Mouse (Mus musculus) forebrain, embryonic 10.5 days (tissue): ENCODE measurements around the gene Efna5. TPM values are rescaled to one million over a fixed set of nuclear protein-coding genes. Genes with fewer than 3 reads are reported as not detected.

Experiments used
- DNase-seq: peaks from one replicate; pipeline ENCODE4 v3.0.0-alpha.2; 2017; ENCODE audit warnings: low spot score; ENCODE audit errors: extremely low spot score
- H3K27ac ChIP-seq: fragments of 300-500 bp; sonication (generic); 2 replicates; pipeline ENCODE4 v1.5.1; 2016; ENCODE audit warnings: mild to moderate bottlenecking
- H3K27me3 ChIP-seq: fragments of 300-500 bp; sonication (generic); 2 replicates; pipeline ENCODE4 v1.6.1; 2016; ENCODE audit warnings: mild to moderate bottlenecking; ENCODE audit not compliant: poor library complexity, severe bottlenecking
- H3K36me3 ChIP-seq: fragments of 300-500 bp; sonication (generic); replicated peaks from 2 replicates; pipeline ENCODE4 v1.6.1; 2016; ENCODE audit warnings: mild to moderate bottlenecking, moderate library complexity
- H3K4me1 ChIP-seq: fragments of 300-500 bp; sonication (generic); 2 replicates; pipeline ENCODE4 v1.6.1; 2016
- H3K4me3 ChIP-seq: fragments of 300-500 bp; sonication (generic); 2 replicates; pipeline ENCODE4 v1.5.1; 2016; ENCODE audit warnings: mild to moderate bottlenecking, moderate library complexity
- H3K9me3 ChIP-seq: fragments of 300-500 bp; sonication (generic); 2 replicates; pipeline ENCODE4 v1.6.1; 2016; ENCODE audit warnings: mild to moderate bottlenecking, moderate library complexity
- WGBS: fragments of 180-500 bp; shearing (Covaris S2); methylation state at CpG from one replicate; pipeline ENCODE4 v1.1.7; 2016; 5-methylcytosine and 5-hydroxymethylcytosine counted together
- polyA plus RNA-seq: library from polyadenylated mRNA; unstranded; fragments of >200 nt; fragmentation: Nextera tagmentation; extraction: Ambion mirVana; gene quantifications from 2 replicates; pipeline ENCODE4 v1.2.1, GENCODE M21; 2016

Gene Efna5
- polyA plus RNA-seq, 1 experiment from 2014 or later, result 44.9 TPM

- peaks cover 52% of the 10 kb centered on the region for H3K4me1 ChIP-seq
- DNase-seq, result peak; percentile 65
- no peaks in the 10 kb centered on the region for H3K9me3 ChIP-seq
- under 1% methylated on average over 45 of the region's 45 CpGs for WGBS
- peaks cover 48% of the 10 kb centered on the region for H3K27me3 ChIP-seq
- H3K4me3 ChIP-seq, result peak overlapping the region; percentile 94
- H3K36me3 ChIP-seq, result no peaks in the 10 kb centered on the region
- peak overlapping the region; percentile 97 for H3K27ac ChIP-seq
Observed at GRCm38 (mm10) chr17:62879526-62880310, 1.4 kb downstream of the Efna5 start.

GRCm38 (mm10) chr17:62875727-62876126 is 5.4 kb downstream of the Efna5 start:
- 4% methylated on average over 3 of the region's 3 CpGs for WGBS
- Histone ChIP-seq H3K4me1 (peaks cover 76% of the 10 kb centered on the region), H3K27me3 (peaks cover 70% of the 10 kb centered on the region), H3K4me3 (no peak overlapping the region), H3K27ac (no peak overlapping the region), H3K9me3 (no peaks in the 10 kb centered on the region), H3K36me3 (no peaks in the 10 kb centered on the region)
- no peak for DNase-seq

- peaks cover 67% of the 10 kb centered on the region for H3K4me1 ChIP-seq
- peaks cover 74% of the 10 kb centered on the region for H3K27me3 ChIP-seq
- no peaks in the 10 kb centered on the region for H3K9me3 ChIP-seq
- DNase-seq, result no peak
- 0 out of 2 replicates have a peak, but pooled peaks cover 6% of the 10 kb centered on the region for H3K36me3 ChIP-seq
- H3K4me3 ChIP-seq, result peak overlapping the region; percentile 1; the same call in 1 of the 2 replicates
- H3K27ac ChIP-seq, result no peak overlapping the region
- 6% methylated on average over 3 of the region's 3 CpGs for WGBS
Observed at GRCm38 (mm10) chr17:62871928-62872327, 9.2 kb downstream of the Efna5 start.

- H3K4me3 ChIP-seq, result no peak overlapping the region
- H3K36me3 ChIP-seq, result 0 out of 2 replicates have a peak, but pooled peaks cover 6% of the 10 kb centered on the region
- peaks cover 73% of the 10 kb centered on the region for H3K27me3 ChIP-seq
- DNase-seq, result no peak
- peaks cover 60% of the 10 kb centered on the region for H3K4me1 ChIP-seq
- WGBS, result 22% methylated on average over 5 of the region's 5 CpGs
- H3K27ac ChIP-seq, result no peak overlapping the region
- H3K9me3 ChIP-seq, result no peaks in the 10 kb centered on the region
Observed at GRCm38 (mm10) chr17:62871191-62871590, 9.9 kb downstream of the Efna5 start.

GRCm38 (mm10) chr17:62870446-62870845 is 10.7 kb downstream of the Efna5 start:
- DNase-seq, result no peak
- Histone ChIP-seq H3K4me1 (peaks cover 56% of the 10 kb centered on the region), H3K4me3 (no peak overlapping the region)

GRCm38 (mm10) chr17:62864966-62865365 is 16.2 kb downstream of the Efna5 start:
- no peak for DNase-seq
- 93% methylated on average over 8 of the region's 8 CpGs for WGBS
- Histone ChIP-seq H3K36me3 (peaks cover 31% of the 10 kb centered on the region), H3K4me3 (no peak overlapping the region), H3K27ac (no peak overlapping the region), H3K4me1 (peaks cover 35% of the 10 kb centered on the region), H3K9me3 (peaks cover 8% of the 10 kb centered on the region; the same call in 1 of the 2 replicates), H3K27me3 (peaks cover 75% of the 10 kb centered on the region)

More at GRCm38 (mm10) chr17:62870446-62870845, 10.7 kb downstream of the Efna5 start:
- H3K27me3 ChIP-seq, result peaks cover 73% of the 10 kb centered on the region
- H3K9me3 ChIP-seq, result no peaks in the 10 kb centered on the region
- WGBS, result 46% methylated on average over 5 of the region's 5 CpGs
- H3K27ac ChIP-seq, result no peak overlapping the region
- 0 out of 2 replicates have a peak, but pooled peaks cover 6% of the 10 kb centered on the region for H3K36me3 ChIP-seq

- 43% methylated on average over 3 of the region's 3 CpGs for WGBS
- peaks cover 25% of the 10 kb centered on the region for H3K36me3 ChIP-seq
- H3K27me3 ChIP-seq, result peaks cover 60% of the 10 kb centered on the region
- H3K9me3 ChIP-seq, result peaks cover 8% of the 10 kb centered on the region; the same call in 1 of the 2 replicates
- peak overlapping the region; percentile 10; the same call in 1 of the 2 replicates for H3K4me3 ChIP-seq
- DNase-seq, result no peak
- peak overlapping the region; percentile 69 for H3K27ac ChIP-seq
- H3K4me1 ChIP-seq, result peaks cover 34% of the 10 kb centered on the region
Observed at GRCm38 (mm10) chr17:62863004-62863403, 18.1 kb downstream of the Efna5 start.

- WGBS, result 52% methylated on average over 12 of the region's 12 CpGs
- Histone ChIP-seq H3K4me1 (peaks cover 34% of the 10 kb centered on the region), H3K9me3 (peaks cover 8% of the 10 kb centered on the region; the same call in 1 of the 2 replicates), H3K27ac (peak overlapping the region; percentile 69), H3K36me3 (peaks cover 25% of the 10 kb centered on the region), H3K27me3 (peaks cover 57% of the 10 kb centered on the region), H3K4me3 (peak overlapping the region; percentile 10; the same call in 1 of the 2 replicates)
- no peak for DNase-seq
Observed at GRCm38 (mm10) chr17:62862298-62862999, 18.7 kb downstream of the Efna5 start.

- no peak for DNase-seq
- H3K36me3 ChIP-seq, result peaks cover 6% of the 10 kb centered on the region
- no peaks in the 10 kb centered on the region for H3K9me3 ChIP-seq
Observed at GRCm38 (mm10) chr17:62857275-62857674, 23.8 kb downstream of the Efna5 start.

GRCm38 (mm10) chr17:62853741-62854140 is 27.4 kb downstream of the Efna5 start:
- Histone ChIP-seq H3K36me3 (no peaks in the 10 kb centered on the region), H3K27ac (peak overlapping the region; percentile 69), H3K4me1 (peaks cover 59% of the 10 kb centered on the region), H3K27me3 (peaks cover 60% of the 10 kb centered on the region), H3K4me3 (peak overlapping the region; percentile 39), H3K9me3 (no peaks in the 10 kb centered on the region)
- 2% methylated on average over 6 of the region's 6 CpGs for WGBS
- no peak for DNase-seq

More at GRCm38 (mm10) chr17:62857275-62857674, 23.8 kb downstream of the Efna5 start:
- Histone ChIP-seq H3K4me3 (no peak overlapping the region), H3K27me3 (peaks cover 40% of the 10 kb centered on the region), H3K4me1 (peaks cover 45% of the 10 kb centered on the region), H3K27ac (no peak overlapping the region)
- 78% methylated on average over 8 of the region's 8 CpGs for WGBS

- 0% methylated on average over 3 of the region's 3 CpGs for WGBS
- peak; percentile 57 for DNase-seq
- Histone ChIP-seq H3K27ac (peak overlapping the region; percentile 69), H3K27me3 (peaks cover 62% of the 10 kb centered on the region), H3K36me3 (no peaks in the 10 kb centered on the region), H3K4me3 (peak overlapping the region; percentile 39), H3K4me1 (peaks cover 59% of the 10 kb centered on the region), H3K9me3 (no peaks in the 10 kb centered on the region)
Observed at GRCm38 (mm10) chr17:62852822-62853608, 28.1 kb downstream of the Efna5 start.

GRCm38 (mm10) chr17:62851268-62851667 is 29.8 kb downstream of the Efna5 start:
- Histone ChIP-seq H3K4me1 (peaks cover 68% of the 10 kb centered on the region), H3K27ac (no peak overlapping the region), H3K4me3 (no peak overlapping the region), H3K9me3 (no peaks in the 10 kb centered on the region), H3K27me3 (peaks cover 63% of the 10 kb centered on the region), H3K36me3 (no peaks in the 10 kb centered on the region)
- WGBS, result 47% methylated on average over 7 of the region's 7 CpGs
- no peak for DNase-seq
